Mouse (Mus musculus) kidney, embryonic 15.5 days (tissue): Measurements from ENCODE around the gene AC170998.1. TPM values are rescaled to one million over a fixed set of nuclear protein-coding genes. Genes with fewer than 3 reads are reported as not detected.

Source experiments
- ATAC-seq: fragments of 200-750 bp; cut with Nextera tagmentation; replicated peaks from 2 replicates; pipeline ENCODE4 v1.8.0; 2017; ENCODE audit warnings: moderate TSS enrichment; ENCODE audit not compliant: low FRiP score
- H3K27ac ChIP-seq: fragments of 300-500 bp; sonication (generic); 2 replicates; pipeline ENCODE4 v1.5.1; 2015; ENCODE audit warnings: mild to moderate bottlenecking, inconsistent platforms
- H3K27me3 ChIP-seq: fragments of 300-500 bp; sonication (generic); 2 replicates; pipeline ENCODE4 v1.6.1; 2015; ENCODE audit warnings: inconsistent platforms
- H3K36me3 ChIP-seq: fragments of 300-500 bp; sonication (generic); 2 replicates; pipeline ENCODE4 v1.6.1; 2015; ENCODE audit warnings: inconsistent platforms
- H3K4me1 ChIP-seq: fragments of 300-500 bp; sonication (generic); 2 replicates; pipeline ENCODE4 v1.6.1; 2015; ENCODE audit warnings: inconsistent platforms
- H3K4me2 ChIP-seq: fragments of 300-500 bp; sonication (generic); 2 replicates; pipeline ENCODE4 v1.6.1; 2015; ENCODE audit warnings: moderate library complexity, mild to moderate bottlenecking, inconsistent platforms
- H3K4me3 ChIP-seq: fragments of 300-500 bp; sonication (generic); replicated peaks from 2 replicates; pipeline ENCODE4 v1.5.1; 2015; ENCODE audit warnings: mild to moderate bottlenecking, inconsistent platforms
- H3K9ac ChIP-seq: fragments of 300-500 bp; sonication (generic); 2 replicates; pipeline ENCODE4 v1.6.1; 2015; ENCODE audit warnings: mild to moderate bottlenecking, inconsistent platforms
- H3K9me3 ChIP-seq: fragments of 300-500 bp; sonication (generic); replicated peaks from 2 replicates; pipeline ENCODE4 v1.6.1; 2016; ENCODE audit warnings: inconsistent platforms
- WGBS: fragments of 180-500 bp; shearing (Covaris S2); methylation state at CpG from one replicate; pipeline ENCODE4 v1.1.7; 2015; ENCODE audit warnings: mixed read lengths; 5-methylcytosine and 5-hydroxymethylcytosine counted together
- polyA plus RNA-seq: library from polyadenylated mRNA; unstranded; fragments of >200 nt; fragmentation: Nextera tagmentation; extraction: Ambion mirVana; gene quantifications from 2 replicates; pipeline ENCODE4 v1.2.1, GENCODE M21; 2015

The AC170998.1 gene
- polyA plus RNA-seq, 1 experiment from 2014 or later, result 4.0 TPM

DNA sequence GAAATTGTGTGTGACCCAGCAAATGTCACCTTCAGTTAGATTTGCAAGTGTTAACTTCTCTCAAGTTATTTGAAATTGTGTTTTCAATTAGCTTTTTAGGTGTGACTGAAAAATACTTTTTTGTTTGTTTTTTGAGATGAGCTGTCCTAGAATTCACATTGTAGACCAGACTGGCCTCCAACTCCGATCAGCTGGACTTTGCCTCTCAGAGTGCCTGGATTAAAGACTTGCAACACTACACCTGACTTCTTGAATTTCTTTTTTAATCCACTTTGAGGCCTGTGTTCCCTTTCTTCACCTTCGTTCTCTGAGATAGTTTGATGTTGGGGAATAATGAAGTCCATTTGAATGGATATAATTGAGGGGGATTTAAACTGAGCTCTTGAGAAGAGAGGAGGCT is 31.8 kb upstream of the AC170998.1 start:
- H3K4me3 ChIP-seq, result no peak overlapping the region
- WGBS, result 86% methylated on average over 2 of the region's 2 CpGs

GRCm38 (mm10) chr17:28694832-28695231 is 31.1 kb upstream of the AC170998.1 start:
- 79% methylated on average over 4 of the region's 4 CpGs for whole genome bisulfite sequencing

More for the DNA sequence above, 31.8 kb upstream of the AC170998.1 start:
- Histone ChIP-seq H3K9ac (no peak overlapping the region), H3K4me2 (no peak overlapping the region), H3K27ac (no peak overlapping the region), H3K4me1 (peaks cover 65% of the 10 kb centered on the region), H3K36me3 (no peaks in the 10 kb centered on the region; the same call in 1 of the 2 replicates), H3K9me3 (no peaks in the 10 kb centered on the region), H3K27me3 (peaks cover 1% of the 10 kb centered on the region; the same call in 1 of the 2 replicates)
- ATAC-seq, result no peak

GRCm38 (mm10) chr17:28696641-28697040 is 29.2 kb upstream of the AC170998.1 start:
- Histone ChIP-seq H3K4me2 (0 out of 2 replicates have a peak overlapping the region, but pooled peaks have one; percentile 14), H3K27ac (peak overlapping the region; percentile 39; the same call in 1 of the 2 replicates), H3K4me3 (no peak overlapping the region), H3K9me3 (no peaks in the 10 kb centered on the region), H3K9ac (no peak overlapping the region), H3K27me3 (no peaks in the 10 kb centered on the region), H3K36me3 (no peaks in the 10 kb centered on the region; the same call in 1 of the 2 replicates), H3K4me1 (peaks cover 49% of the 10 kb centered on the region)
- WGBS, result 26% methylated on average over 2 of the region's 2 CpGs
- no peak for ATAC-seq

More at GRCm38 (mm10) chr17:28694832-28695231, 31.1 kb upstream of the AC170998.1 start:
- Histone ChIP-seq H3K27me3 (no peaks in the 10 kb centered on the region), H3K27ac (no peak overlapping the region), H3K9ac (no peak overlapping the region), H3K4me2 (no peak overlapping the region), H3K36me3 (no peaks in the 10 kb centered on the region; the same call in 1 of the 2 replicates), H3K9me3 (no peaks in the 10 kb centered on the region), H3K4me1 (peaks cover 57% of the 10 kb centered on the region), H3K4me3 (no peak overlapping the region)
- no peak for ATAC-seq

DNA sequence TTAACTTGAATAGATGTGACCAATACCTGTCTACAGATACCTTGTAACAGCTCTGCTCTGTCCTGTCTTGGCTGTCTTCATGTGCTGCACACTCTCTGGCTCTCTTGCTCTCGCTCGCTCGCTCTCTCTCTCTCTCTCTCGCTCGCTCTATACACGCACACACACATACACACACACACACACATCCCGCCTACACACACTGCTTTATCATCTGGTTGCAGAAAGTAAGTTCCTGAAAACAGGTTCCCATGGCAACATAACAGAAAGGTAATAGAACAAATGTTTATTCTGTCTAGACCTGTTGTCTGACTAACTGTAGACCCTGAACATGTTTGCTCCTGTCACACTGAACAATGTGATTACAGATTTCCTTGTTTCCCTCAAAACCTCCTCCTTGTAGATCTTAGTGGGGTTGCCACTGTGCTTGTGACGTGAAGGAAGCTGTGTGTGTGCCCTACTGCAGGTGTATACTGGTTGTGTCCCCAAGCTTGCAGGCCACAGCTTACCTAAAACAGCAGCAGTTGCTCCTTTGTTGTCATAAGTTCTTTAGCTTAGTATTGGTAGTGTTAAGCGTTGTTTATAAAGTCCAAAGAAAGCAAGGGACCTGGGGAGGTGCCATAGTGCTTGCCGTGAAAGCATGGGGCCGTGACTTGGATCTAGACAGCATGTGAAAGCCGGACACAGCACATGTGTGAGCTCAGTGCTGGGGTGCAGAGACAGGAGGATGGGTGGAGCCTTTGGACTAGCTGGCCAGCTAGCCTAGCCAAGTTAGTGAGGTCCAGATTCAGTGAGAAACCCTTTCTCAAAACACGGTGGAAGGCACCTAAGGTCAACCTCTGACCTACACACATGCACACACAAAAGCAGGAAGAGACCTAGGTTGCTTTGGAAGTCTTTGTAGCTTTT is 28.3 kb upstream of the AC170998.1 start:
- Histone ChIP-seq H3K4me3 (no peak overlapping the region), H3K36me3 (peaks cover 3% of the 10 kb centered on the region; the same call in 1 of the 2 replicates), H3K9ac (no peak overlapping the region), H3K4me1 (peaks cover 53% of the 10 kb centered on the region), H3K4me2 (no peak overlapping the region), H3K9me3 (no peaks in the 10 kb centered on the region), H3K27me3 (no peaks in the 10 kb centered on the region), H3K27ac (peak overlapping the region; percentile 15; the same call in 1 of the 2 replicates)
- 76% methylated on average over 13 of the region's 13 CpGs for WGBS
- no peak for ATAC-seq

- Histone ChIP-seq H3K27me3 (no peaks in the 10 kb centered on the region), H3K4me1 (peaks cover 48% of the 10 kb centered on the region), H3K27ac (no peak overlapping the region), H3K4me2 (no peak overlapping the region), H3K4me3 (no peak overlapping the region), H3K36me3 (peaks cover 3% of the 10 kb centered on the region; the same call in 1 of the 2 replicates), H3K9me3 (no peaks in the 10 kb centered on the region), H3K9ac (no peak overlapping the region)
- 48% methylated on average over 4 of the region's 4 CpGs for WGBS
- no peak for ATAC-seq
Observed at GRCm38 (mm10) chr17:28698245-28698644, 27.6 kb upstream of the AC170998.1 start.

GRCm38 (mm10) chr17:28698672-28699071 is 27.2 kb upstream of the AC170998.1 start:
- no peaks in the 10 kb centered on the region for H3K9me3 ChIP-seq
- no peak overlapping the region for H3K4me3 ChIP-seq
- H3K9ac ChIP-seq, result no peak overlapping the region
- no peak overlapping the region for H3K4me2 ChIP-seq
- 81% methylated on average over 2 of the region's 2 CpGs for WGBS
- H3K27me3 ChIP-seq, result no peaks in the 10 kb centered on the region
- H3K4me1 ChIP-seq, result peaks cover 44% of the 10 kb centered on the region
- no peak for ATAC-seq
- H3K27ac ChIP-seq, result no peak overlapping the region
- H3K36me3 ChIP-seq, result peaks cover 3% of the 10 kb centered on the region; the same call in 1 of the 2 replicates

- WGBS, result 88% methylated on average over 7 of the region's 7 CpGs
- H3K4me2 ChIP-seq, result no peak overlapping the region
- no peak for ATAC-seq
- H3K36me3 ChIP-seq, result 0 out of 2 replicates have a peak, but pooled peaks cover 3% of the 10 kb centered on the region
- H3K4me1 ChIP-seq, result peaks cover 38% of the 10 kb centered on the region
- no peak overlapping the region for H3K9ac ChIP-seq
- H3K9me3 ChIP-seq, result no peaks in the 10 kb centered on the region
- no peak overlapping the region for H3K4me3 ChIP-seq
- no peaks in the 10 kb centered on the region for H3K27me3 ChIP-seq
- no peak overlapping the region for H3K27ac ChIP-seq
Observed at GRCm38 (mm10) chr17:28699789-28700188, 26.1 kb upstream of the AC170998.1 start.

DNA sequence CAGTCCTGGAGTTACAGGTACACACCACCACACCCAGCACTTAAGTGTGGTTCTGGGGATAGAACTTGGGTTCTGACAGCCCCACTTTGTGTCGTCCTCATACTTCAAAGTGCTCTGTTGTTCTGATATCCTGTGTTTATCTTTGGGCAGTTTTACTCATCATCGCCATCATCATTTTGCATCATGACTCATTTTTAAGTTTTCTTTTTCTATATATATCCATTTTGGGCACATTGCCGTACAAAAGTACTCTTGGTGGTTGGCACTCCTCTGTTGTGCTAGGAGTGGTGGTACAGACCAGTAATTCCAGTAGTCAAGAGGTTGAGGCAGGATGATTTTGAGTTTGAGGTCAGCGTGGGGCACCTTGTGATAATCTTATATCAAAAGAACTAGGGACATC is 24.7 kb upstream of the AC170998.1 start:
- 90% methylated on average over 4 of the region's 4 CpGs for WGBS
- Histone ChIP-seq H3K4me3 (no peak overlapping the region), H3K4me2 (no peak overlapping the region), H3K27me3 (no peaks in the 10 kb centered on the region), H3K27ac (no peak overlapping the region), H3K9ac (no peak overlapping the region), H3K36me3 (peaks cover 6% of the 10 kb centered on the region), H3K9me3 (no peaks in the 10 kb centered on the region), H3K4me1 (peaks cover 31% of the 10 kb centered on the region)
- no peak for ATAC-seq

GRCm38 (mm10) chr17:28701737-28702136 is 24.1 kb upstream of the AC170998.1 start:
- no peak overlapping the region for H3K9ac ChIP-seq
- H3K4me1 ChIP-seq, result peaks cover 28% of the 10 kb centered on the region
- WGBS, result 81% methylated on average over 3 of the region's 3 CpGs
- H3K9me3 ChIP-seq, result no peaks in the 10 kb centered on the region
- no peaks in the 10 kb centered on the region for H3K27me3 ChIP-seq
- ATAC-seq, result no peak
- H3K27ac ChIP-seq, result no peak overlapping the region
- no peak overlapping the region for H3K4me2 ChIP-seq
- H3K4me3 ChIP-seq, result no peak overlapping the region
- H3K36me3 ChIP-seq, result peaks cover 6% of the 10 kb centered on the region

GRCm38 (mm10) chr17:28702646-28703045 is 23.2 kb upstream of the AC170998.1 start:
- ATAC-seq, result no peak
- Histone ChIP-seq H3K9ac (no peak overlapping the region), H3K4me1 (peaks cover 24% of the 10 kb centered on the region), H3K27me3 (no peaks in the 10 kb centered on the region), H3K4me3 (no peak overlapping the region), H3K4me2 (no peak overlapping the region), H3K36me3 (peaks cover 6% of the 10 kb centered on the region), H3K9me3 (no peaks in the 10 kb centered on the region), H3K27ac (0 out of 2 replicates have a peak overlapping the region, but pooled peaks have one; percentile 19)
- WGBS, result 42% methylated on average over 2 of the region's 2 CpGs

GRCm38 (mm10) chr17:28706697-28707096 is 19.2 kb upstream of the AC170998.1 start:
- Histone ChIP-seq H3K27me3 (no peaks in the 10 kb centered on the region), H3K4me1 (peaks cover 39% of the 10 kb centered on the region), H3K36me3 (peaks cover 6% of the 10 kb centered on the region), H3K4me3 (no peak overlapping the region), H3K9ac (no peak overlapping the region), H3K9me3 (no peaks in the 10 kb centered on the region), H3K27ac (no peak overlapping the region), H3K4me2 (no peak overlapping the region)
- no peak for ATAC-seq
- 37% methylated on average over 1 of the region's 1 CpGs for WGBS

DNA sequence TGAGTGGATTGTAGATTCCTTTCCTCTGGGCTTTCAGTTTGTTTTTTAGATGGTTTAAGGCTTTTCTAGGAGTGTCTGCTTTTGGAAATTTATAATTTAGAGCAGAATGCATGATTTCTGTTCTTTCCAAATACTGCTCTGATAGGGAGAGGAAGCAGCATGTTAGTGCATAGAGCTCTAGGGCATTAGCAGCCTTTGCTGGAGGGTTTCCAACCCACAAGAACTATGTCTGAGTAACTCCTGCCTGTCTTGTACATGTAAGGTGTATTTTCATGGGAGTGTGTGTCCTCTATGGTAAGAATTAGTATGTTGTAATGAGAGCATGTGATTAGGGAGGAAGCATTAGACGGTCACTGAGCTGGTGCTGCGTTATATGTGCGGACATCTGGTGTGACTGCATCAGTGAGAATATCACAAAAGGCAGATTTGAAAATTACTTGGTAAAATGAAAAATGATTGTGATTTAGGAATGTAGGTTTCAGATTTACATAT is 18.7 kb upstream of the AC170998.1 start:
- no peak for ATAC-seq
- Histone ChIP-seq H3K36me3 (peaks cover 5% of the 10 kb centered on the region), H3K9ac (no peak overlapping the region), H3K27ac (no peak overlapping the region), H3K4me2 (no peak overlapping the region), H3K27me3 (no peaks in the 10 kb centered on the region), H3K4me1 (peaks cover 41% of the 10 kb centered on the region), H3K9me3 (no peaks in the 10 kb centered on the region), H3K4me3 (no peak overlapping the region)
- WGBS, result 85% methylated on average over 3 of the region's 3 CpGs
